Mouse (Mus musculus) Muller cell, postnatal 12 days (primary cell): ENCODE data around the gene Gm11492.
A peak's percentile ranks its signal among the peaks of the same experiment; 100 is the strongest.

ENCODE experiments used
- DNase-seq: peaks from one replicate; pipeline ENCODE4 v3.0.0-alpha.2; 2015; ENCODE audit errors: inconsistent ontology term

Gene Gm11492

GRCm38 (mm10) chr11:87578963-87579601 is 12.6 kb downstream of the Gm11492 start:
- DNase-seq: peak; percentile 55

GRCm38 (mm10) chr11:87579713-87580112 is 13.3 kb downstream of the Gm11492 start:
- no peak for DNase-seq

- DNase-seq: no peak
These were observed 14.2 kb downstream of the Gm11492 start for GRCm38 (mm10) chr11:87580543-87581085.

- no peak for DNase-seq
These were observed 14.9 kb downstream of the Gm11492 start for GRCm38 (mm10) chr11:87581161-87581865.

GRCm38 (mm10) chr11:87581933-87582710 is 15.7 kb downstream of the Gm11492 start:
- DNase-seq: peak; percentile 80

- DNase-seq: no peak
These were observed 17.0 kb downstream of the Gm11492 start for GRCm38 (mm10) chr11:87583291-87584034.

GRCm38 (mm10) chr11:87584711-87585505 is 18.5 kb downstream of the Gm11492 start:
- DNase-seq: no peak

GRCm38 (mm10) chr11:87587211-87587874 is 20.9 kb downstream of the Gm11492 start:
- no peak for DNase-seq

GRCm38 (mm10) chr11:87589605-87590004 is 23.2 kb downstream of the Gm11492 start:
- DNase-seq: no peak

- DNase-seq: peak; percentile 51
These were observed 24.5 kb downstream of the Gm11492 start for GRCm38 (mm10) chr11:87590841-87591525.

GRCm38 (mm10) chr11:87591526-87592353 is 25.3 kb downstream of the Gm11492 start, which contains the start of gene Mtmr4:
TSS of gene Mtmr4 (plus strand) at chr11:87592162.
- peak; percentile 100 for DNase-seq

- no peak for DNase-seq
These were observed 25.9 kb downstream of the Gm11492 start for GRCm38 (mm10) chr11:87592354-87592695.

- no peak for DNase-seq
These were observed 26.5 kb downstream of the Gm11492 start for GRCm38 (mm10) chr11:87592713-87593598.

GRCm38 (mm10) chr11:87595327-87595841 is 28.9 kb downstream of the Gm11492 start:
- DNase-seq: peak; percentile 94

- DNase-seq: no peak
These were observed 29.5 kb downstream of the Gm11492 start for GRCm38 (mm10) chr11:87595976-87596375.

- no peak for DNase-seq
These were observed 30.0 kb downstream of the Gm11492 start for GRCm38 (mm10) chr11:87596492-87596891.

GRCm38 (mm10) chr11:87597061-87597460 is 30.6 kb downstream of the Gm11492 start:
- no peak for DNase-seq
